Mouse (Mus musculus) thymus, adult 2 months (tissue): ENCODE results near the gene Gm45716. TPM values are rescaled to one million over a fixed set of nuclear protein-coding genes. Genes with fewer than 3 reads are reported as not detected.

Experiments
- DNase-seq: peaks from one replicate; pipeline ENCODE4 v3.0.0; 2021
- H3K27ac ChIP-seq: fragments of 200-500 bp; 2 replicates; pipeline ENCODE4 v1.5.1; 2012; ENCODE audit warnings: low read length, control low read depth; ENCODE audit not compliant: control insufficient read depth, insufficient read depth
- H3K27me3 ChIP-seq: fragments of 200-500 bp; 2 replicates; pipeline ENCODE4 v1.6.1; 2012; ENCODE audit warnings: mild to moderate bottlenecking, low read length, moderate library complexity, mixed read lengths; ENCODE audit not compliant: control insufficient read depth, insufficient read depth
- H3K36me3 ChIP-seq: fragments of 200-500 bp; 2 replicates; pipeline ENCODE4 v1.6.1; 2012; ENCODE audit warnings: mild to moderate bottlenecking, low read length, moderate library complexity; ENCODE audit not compliant: control insufficient read depth, insufficient read depth
- H3K4me1 ChIP-seq: fragments of 200-500 bp; replicated peaks from 2 replicates; pipeline ENCODE4 v1.6.1; 2012; ENCODE audit warnings: low read length; ENCODE audit not compliant: control insufficient read depth, insufficient read depth
- H3K4me3 ChIP-seq: fragments of 200-500 bp; 2 replicates; pipeline ENCODE4 v1.5.1; 2012; ENCODE audit warnings: mild to moderate bottlenecking, low read length, control low read depth, moderate library complexity; ENCODE audit not compliant: control insufficient read depth, insufficient read depth
- CTCF ChIP-seq: fragments of 200-500 bp; IDR thresholded peaks from 2 replicates; pipeline ENCODE4 v1.5.1; 2012; ENCODE audit warnings: mild to moderate bottlenecking, control low read depth, low read length, moderate library complexity, borderline replicate concordance; ENCODE audit not compliant: control insufficient read depth, poor library complexity, insufficient read depth; ENCODE audit errors: extremely low read depth
- POLR2A ChIP-seq: fragments of 200-500 bp; IDR thresholded peaks from 2 replicates; pipeline ENCODE4 v1.6.1; 2012; ENCODE audit warnings: mild to moderate bottlenecking, low read length, control low read depth, moderate library complexity; ENCODE audit not compliant: control insufficient read depth, poor library complexity, insufficient read depth; ENCODE audit errors: extremely low read depth
- WGBS: fragments of 180-500 bp; shearing (Covaris S2); methylation state at CpG from one replicate; pipeline ENCODE4 v1.1.7; 2018; 5-methylcytosine and 5-hydroxymethylcytosine counted together
- polyA plus RNA-seq: library from polyadenylated mRNA; depleted of rRNA; stranded (reverse); fragments of >200 nt; gene quantifications from 2 replicates; pipeline ENCODE4 v1.2.3, GENCODE M21; 2012; rRNA removed

Gm45716 gene
- polyA plus RNA-seq, 1 experiment: 2.1 TPM

DNA sequence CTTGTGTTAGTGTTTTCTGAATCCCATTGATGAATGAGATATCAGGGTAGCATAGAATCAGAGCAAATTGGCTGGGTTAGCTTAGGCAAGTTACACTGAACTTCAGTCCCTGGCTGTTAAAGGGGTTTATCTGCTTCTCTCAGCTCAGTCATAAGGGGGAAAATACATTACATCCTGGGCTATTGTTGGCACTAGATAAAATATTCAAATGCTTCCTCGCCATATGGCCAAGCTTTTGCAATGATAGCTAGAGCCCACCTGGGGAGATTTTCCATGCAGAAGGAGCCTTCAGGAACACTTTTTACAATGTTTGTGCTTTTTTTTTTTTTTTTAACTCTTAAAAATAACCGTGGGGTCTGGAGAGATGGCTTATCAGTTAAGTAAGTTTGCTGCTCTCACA lies 96.6 kb downstream of the Gm45716 start:
- TF ChIP-seq CTCF (no peak), POLR2A (no peak)
- H3K4me1 ChIP-seq: no peaks in the 10 kb centered on the region
- no peak overlapping the region for H3K27ac ChIP-seq
- no peaks in the 10 kb centered on the region for H3K36me3 ChIP-seq
- no peaks in the 10 kb centered on the region for H3K27me3 ChIP-seq
- no peak for DNase-seq
- no peak overlapping the region for H3K4me3 ChIP-seq
- WGBS: 79% methylated on average over 2 of the region's 2 CpGs

DNA sequence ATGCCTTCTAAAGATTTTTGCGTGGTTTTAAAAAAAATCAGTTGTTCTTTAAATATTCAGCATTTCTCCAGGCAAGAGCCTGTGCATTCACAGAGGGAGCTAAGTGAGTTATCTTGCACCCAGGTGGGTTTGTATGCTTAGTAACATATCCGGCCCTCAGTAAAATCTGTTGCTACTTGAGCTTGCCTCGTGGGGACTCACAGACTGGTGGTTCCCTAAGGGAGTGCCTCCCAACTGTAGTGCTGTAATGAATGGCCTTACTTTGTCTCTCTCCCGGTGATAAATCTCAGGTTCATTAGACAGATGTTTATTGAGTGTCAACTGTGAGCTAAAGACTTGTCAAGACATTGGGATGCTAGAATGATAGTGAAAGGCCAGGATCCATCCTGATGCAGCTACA lies 97.1 kb downstream of the Gm45716 start:
- Histone ChIP-seq H3K4me3 (no peak overlapping the region), H3K4me1 (no peaks in the 10 kb centered on the region), H3K27ac (no peak overlapping the region), H3K27me3 (no peaks in the 10 kb centered on the region), H3K36me3 (no peaks in the 10 kb centered on the region)
- DNase-seq: no peak
- TF ChIP-seq POLR2A: no peak
- 78% methylated on average over 4 of the region's 4 CpGs for WGBS

DNA sequence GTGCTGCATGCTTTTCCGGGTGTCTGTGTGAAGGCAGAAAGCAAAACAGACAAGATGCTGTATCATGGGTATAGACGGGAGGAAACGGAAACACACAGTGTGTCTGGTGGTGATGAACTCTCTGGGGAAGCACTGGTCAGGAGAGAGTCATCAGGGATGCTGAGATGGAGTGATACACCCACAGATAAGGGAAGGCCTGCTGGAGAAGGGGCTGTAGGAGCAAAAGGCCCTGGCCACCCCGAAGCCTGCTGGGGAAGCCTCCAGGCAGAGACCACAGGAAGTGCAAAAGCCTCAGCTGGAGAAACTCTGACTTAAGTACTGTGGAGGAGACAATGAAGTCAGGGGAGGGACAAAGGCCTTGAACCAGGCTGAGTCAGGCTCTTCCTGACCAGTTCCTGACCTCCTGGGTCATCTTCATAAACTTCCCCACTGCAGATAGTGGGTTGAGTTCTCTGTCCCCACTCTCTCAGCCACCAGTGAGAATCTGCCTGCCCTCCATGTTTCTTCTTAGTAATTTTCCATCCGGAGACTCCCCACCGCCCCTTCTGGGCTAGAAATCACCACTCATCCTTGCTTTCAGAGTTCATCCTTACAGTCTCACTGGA lies 99.2 kb downstream of the Gm45716 start:
- 76% methylated on average over 6 of the region's 6 CpGs for WGBS
- DNase-seq: no peak
- no peak overlapping the region for H3K27ac ChIP-seq
- no peak overlapping the region for H3K4me3 ChIP-seq
- TF ChIP-seq CTCF (no peak), POLR2A (no peak)
- H3K4me1 ChIP-seq: no peaks in the 10 kb centered on the region
- H3K27me3 ChIP-seq: no peaks in the 10 kb centered on the region
- no peaks in the 10 kb centered on the region for H3K36me3 ChIP-seq

DNA sequence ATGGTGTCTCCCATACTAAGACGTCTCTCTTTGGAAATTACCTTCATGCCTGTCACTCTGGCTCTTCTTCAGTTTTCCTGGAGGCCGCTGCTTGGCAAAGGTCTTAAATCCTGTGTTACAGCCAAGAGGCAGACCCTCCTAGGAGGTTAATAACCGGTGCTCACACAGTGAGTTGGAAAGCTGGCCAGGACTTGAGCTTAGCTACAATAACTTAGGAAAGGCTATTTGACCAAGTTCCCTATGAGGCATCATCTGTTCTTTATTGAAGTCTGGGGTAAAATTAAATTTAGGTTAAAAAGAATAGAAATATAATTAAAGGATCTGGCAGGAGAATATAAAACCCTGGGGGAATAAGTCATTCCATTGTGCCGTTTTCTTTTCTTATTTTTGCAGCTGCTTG lies 103.7 kb downstream of the Gm45716 start:
- DNase-seq: no peak
- 92% methylated on average over 4 of the region's 4 CpGs for WGBS
- TF ChIP-seq CTCF: no peak
- no peak for TF ChIP-seq POLR2A

DNA sequence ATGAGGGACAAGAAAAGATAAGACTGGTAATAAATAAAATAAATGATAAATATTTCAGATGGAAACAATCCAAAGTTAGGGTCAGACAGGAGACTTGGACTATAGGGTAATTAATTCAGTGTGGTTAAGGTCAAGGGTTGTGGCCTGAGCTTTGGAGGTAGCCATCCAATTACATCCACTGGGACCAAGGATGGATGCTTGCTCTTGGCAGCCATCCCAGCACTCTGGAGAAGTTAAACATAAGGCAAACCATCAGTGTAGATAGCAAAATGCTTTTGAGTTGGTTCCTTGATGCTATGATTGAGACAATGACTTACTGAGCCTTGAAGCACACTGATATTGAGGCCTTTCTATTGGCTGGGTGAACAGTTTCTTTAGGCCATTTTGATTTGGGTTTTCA lies 105.3 kb downstream of the Gm45716 start:
- no peak for DNase-seq
- Histone ChIP-seq H3K27me3 (no peaks in the 10 kb centered on the region), H3K27ac (no peak overlapping the region), H3K36me3 (no peaks in the 10 kb centered on the region), H3K4me3 (no peak overlapping the region), H3K4me1 (no peaks in the 10 kb centered on the region)
- TF ChIP-seq CTCF: no peak
- no peak for TF ChIP-seq POLR2A

More for the DNA sequence above, 103.7 kb downstream of the Gm45716 start:
- H3K27ac ChIP-seq: no peak overlapping the region
- no peak overlapping the region for H3K4me3 ChIP-seq
- H3K36me3 ChIP-seq: no peaks in the 10 kb centered on the region
- no peaks in the 10 kb centered on the region for H3K27me3 ChIP-seq
- H3K4me1 ChIP-seq: no peaks in the 10 kb centered on the region

DNA sequence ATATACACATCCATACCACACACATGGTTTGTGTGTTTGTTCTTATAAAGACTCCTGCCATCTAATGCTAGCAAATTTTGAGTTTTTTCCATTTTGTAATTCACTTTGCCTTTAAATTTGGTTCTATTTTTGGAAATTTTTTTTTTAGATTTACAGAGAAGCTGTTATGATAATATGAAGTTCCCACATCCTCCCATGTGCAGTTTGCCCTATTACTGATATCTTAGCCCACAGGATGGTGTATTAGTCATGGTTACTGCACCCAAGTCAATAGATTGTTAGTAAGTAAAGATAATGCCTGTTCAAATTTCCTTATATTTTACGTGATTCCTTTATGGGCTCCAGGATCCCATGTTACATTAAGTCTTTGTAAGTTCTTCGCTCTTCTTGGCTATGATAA lies 107.1 kb downstream of the Gm45716 start:
- no peak for TF ChIP-seq POLR2A
- no peak for TF ChIP-seq CTCF
- 95% methylated on average over 2 of the region's 2 CpGs for WGBS
- Histone ChIP-seq H3K4me1 (no peaks in the 10 kb centered on the region), H3K4me3 (no peak overlapping the region), H3K36me3 (no peaks in the 10 kb centered on the region), H3K27me3 (no peaks in the 10 kb centered on the region), H3K27ac (no peak overlapping the region)
- no peak for DNase-seq

Other genes starting within 250 kb of the Gm45716 start
- gene Pctp, start 184.8 kb upstream of the Gm45716 start, polyA plus RNA-seq: 0.80 and 0.97 TPM in 2 replicates
- gene Tmem100, start 157.3 kb upstream of the Gm45716 start, polyA plus RNA-seq: 0.52 and 1.6 TPM in 2 replicates
- 32.7 and 42.3 TPM in 2 replicates for gene Mmd, start 61.8 kb downstream of the Gm45716 start, polyA plus RNA-seq
- gene Hlf, start 203.2 kb downstream of the Gm45716 start, polyA plus RNA-seq: 0.91 and 1.1 TPM in 2 replicates